Mouse (Mus musculus): ENCODE results near the gene Gm4881. TPM values are rescaled to one million over a fixed set of nuclear protein-coding genes. Genes with fewer than 3 reads are reported as not detected.
A peak's percentile ranks its signal among the peaks of the same experiment; 100 is the strongest.

Gm4881 gene
- not detected for total RNA-seq (2021)
- long read RNA-seq, experiment 1 = 0 reads
- long read RNA-seq, experiment 2 = 0 reads

DNA sequence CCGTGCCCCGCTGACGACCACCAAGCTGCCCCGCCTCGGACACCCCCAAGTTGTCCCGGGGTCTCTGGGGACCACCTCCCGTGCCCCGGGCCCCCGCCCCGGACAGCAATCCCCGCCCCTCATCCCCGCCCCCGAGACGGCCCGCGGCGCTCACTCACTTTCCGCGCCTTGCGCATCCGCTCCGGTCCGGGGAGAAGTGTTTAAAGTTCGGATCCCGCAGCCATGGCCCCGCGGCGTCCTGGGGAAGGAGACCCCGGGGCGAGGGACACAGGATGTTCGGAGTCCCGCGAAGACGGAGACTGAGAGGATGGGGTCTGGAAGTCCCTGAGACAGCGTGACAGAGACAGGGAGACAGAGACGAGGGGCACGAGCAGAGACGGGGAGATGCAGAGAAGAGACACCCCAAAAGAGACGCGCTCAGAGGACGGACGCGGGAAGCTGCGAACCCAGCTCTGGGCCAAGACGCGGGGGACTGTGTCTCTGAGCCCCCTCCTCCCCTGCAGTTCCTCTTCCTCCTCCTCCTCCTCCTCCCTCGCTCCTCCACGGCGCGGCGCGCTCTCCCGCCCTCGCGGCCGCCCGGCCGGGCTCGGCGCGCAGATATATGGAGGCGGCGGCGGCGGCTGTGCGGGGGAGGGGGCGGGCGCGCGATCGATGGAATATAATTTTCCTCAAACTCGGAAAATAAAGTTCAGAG is at the start of gene Gm4881:
Gene Gm4881, minus strand, starts transcription at position 238 of the 694 bp plus-strand sequence.
- DNase-seq = no peak

DNA sequence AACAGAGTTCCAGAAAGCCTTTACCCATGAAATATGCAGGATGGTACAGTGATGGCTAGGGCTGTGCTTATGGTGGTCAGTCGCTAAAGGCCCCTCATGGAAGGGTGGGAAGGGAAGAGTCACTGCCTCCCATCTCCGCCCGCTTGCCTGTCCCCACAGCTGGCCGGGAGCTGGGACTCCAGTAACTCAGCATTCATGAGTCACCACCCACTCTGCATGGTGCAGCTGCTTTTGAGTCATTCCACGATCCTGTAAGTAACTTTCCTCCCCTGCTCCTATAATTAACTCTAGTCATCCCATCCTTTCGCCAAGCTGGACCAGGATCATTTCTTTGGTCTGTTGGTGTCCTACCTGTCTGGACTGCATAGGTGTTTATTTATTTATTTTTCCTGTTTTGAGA is 48.8 kb upstream of the Gm4881 start:
- DNase-seq = no peak

DNA sequence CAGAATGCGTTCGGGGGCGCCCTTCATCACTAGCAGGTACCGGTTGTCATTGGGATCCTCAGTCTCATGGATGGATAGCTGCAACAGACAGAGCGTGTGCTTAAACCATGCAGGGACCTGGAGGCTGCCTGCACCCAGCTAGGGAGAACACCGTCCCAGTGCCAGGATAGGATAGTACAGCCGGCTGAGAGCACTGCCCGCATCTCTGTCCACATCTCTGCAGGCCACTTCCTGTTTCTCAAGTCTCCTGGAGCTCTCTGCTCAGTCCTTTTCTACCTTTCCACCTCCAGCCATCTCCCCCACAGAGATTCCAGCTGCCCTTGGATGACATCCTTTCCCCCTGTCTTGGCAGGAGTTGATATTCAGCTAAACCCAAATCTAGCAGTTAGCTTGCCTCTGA is 46.2 kb upstream of the Gm4881 start:
- no peak for DNase-seq

DNA sequence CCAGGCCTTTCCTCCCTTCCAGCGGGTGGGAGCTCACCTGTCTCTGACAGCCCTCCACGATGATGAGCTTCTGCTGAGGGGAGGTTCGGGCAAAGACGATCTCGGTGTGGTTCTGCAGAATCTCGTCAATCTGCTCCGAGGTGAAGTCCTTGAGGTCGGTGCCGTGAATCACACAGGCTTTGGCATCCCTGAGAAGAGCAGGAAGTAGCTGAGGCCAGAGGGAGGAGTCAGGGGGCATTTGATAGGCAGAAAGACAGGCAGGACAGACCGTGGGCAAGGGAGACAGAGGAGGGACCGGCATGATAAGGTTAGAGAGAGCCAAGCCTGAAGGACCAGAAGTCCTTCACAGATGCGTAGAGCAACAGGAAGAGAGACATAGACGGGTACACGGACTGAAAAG is 43.6 kb upstream of the Gm4881 start:
- peak; percentile 63 for DNase-seq

DNA sequence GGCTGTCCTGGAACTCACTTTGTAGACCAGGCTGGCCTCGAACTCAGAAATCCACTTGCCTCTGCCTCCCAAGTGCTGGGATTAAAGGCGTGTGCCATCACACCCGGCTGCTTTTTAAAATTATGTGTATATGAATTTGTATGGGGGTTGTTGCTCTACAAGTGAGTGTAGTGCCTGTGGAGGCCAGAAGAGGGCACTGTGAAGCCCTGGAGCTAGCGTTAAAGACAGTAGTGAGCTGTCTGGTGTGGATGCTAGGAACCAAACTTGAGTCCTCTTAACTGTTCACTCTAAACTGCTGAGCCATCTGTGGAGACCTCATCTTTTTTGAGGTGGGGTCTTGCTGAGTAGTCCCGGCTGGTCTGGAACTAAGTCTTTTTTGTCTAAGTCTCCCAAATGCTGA is 41.5 kb upstream of the Gm4881 start:
- no peak for DNase-seq

DNA sequence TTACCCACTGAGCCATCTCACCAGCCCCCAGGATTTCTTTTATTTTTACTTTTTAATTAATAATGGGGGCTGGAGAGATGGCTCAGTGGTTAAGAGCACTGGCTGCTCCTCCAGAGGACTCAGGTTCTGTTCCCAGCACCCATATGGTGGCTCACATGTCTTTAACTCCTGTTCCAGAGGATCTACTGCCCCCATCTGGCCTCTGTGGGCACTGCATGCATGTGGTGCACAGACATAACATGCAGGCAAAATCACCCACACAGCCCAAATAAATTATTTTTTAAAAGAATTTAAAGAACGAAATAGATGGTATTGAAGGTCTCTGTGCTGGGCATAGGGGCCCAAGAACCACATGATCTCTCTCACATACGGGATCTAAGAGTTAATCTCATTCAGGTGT is 40.0 kb upstream of the Gm4881 start:
- DNase-seq = no peak

DNA sequence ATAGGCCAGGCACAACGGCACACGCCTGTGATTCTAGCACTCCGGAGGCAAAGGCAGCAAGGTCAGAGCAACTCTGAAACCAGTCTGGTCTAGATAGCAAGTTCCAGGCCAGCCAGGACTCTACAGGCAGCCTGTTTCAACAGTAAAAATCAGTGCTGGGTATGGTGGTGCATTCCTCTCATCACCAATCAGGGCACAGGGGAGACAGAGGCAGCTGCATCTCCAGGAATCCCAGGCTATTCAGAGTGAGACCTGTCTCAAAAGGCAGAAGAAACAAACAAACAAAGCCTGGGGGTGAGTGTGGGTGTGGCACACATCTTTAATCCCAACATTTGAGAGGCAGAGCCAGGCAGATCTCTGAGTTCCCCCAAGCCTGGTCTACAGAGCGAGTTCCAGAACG is 39.1 kb upstream of the Gm4881 start:
- DNase-seq = no peak

DNA sequence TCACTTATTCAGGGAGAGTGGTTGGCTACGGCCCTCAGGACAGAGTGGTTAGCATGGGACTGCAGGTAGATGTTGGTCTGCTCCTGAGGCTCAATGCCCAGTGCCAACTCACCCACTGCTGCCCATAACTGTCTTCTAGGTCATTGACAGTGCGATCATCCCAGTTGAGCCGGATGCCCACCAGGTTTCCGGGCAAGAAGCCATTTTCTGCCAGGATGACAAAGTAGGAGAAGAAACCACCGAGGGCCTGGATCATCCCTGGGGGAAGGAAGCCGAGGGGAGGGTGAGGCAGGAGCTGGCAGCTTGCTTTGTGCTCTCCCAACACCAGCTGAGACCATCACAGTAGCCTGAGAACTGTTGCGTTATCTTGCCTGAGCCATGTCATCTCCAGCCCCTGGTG is 36.1 kb upstream of the Gm4881 start:
- no peak for DNase-seq

DNA sequence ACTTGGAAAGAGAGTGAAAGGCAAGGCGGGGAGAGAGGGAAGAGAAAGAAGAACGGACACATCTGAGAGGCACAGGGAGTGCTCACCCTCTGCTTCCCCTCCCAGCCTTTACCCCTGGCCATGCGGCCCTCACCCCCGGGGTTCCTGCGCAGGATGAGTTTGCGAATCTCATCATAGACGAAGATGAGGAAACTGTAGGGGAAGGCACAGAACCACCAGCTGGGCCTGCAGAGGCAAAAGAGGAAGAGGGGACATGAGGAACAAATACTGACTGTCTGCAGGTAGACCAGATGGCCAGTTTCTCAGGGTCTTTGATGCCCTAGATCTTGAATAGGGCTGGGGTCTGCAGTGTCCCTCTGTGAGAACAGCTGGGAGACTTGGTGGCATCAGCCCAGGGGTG is 34.5 kb upstream of the Gm4881 start:
- no peak for DNase-seq

DNA sequence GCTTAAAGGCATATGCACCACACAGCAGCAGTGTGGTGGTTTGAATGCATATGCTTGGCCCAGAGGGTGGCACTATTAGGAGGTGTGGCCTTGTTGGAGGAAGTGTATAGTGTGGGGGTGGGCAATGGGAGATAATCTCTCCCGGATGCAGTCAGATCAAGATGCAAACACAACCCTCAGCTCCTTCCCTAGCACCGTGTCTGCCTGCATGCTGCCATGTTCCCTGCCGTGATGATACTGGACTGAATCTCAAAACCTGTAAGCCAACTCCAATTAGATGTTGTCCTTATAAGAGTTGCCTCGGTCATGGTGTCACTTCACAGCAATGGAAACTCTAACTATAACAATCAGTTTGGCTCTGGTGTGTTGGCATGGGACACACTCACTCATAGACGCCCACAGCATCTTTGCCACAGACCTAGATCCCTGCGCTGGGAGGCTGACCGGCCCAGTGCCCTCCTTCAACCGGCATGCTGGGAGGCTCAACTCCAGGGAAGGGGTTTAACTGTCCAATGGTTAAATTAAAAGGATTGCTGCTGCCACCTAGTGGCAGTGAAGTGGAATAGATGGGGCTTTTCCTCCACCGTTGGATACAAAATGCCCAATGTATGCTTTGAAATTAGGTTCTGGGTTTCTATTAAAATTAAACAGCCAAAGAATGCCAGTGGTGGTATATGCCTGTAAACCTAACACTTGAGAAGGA is 30.8 kb upstream of the Gm4881 start:
- DNase-seq = peak; percentile 42

DNA sequence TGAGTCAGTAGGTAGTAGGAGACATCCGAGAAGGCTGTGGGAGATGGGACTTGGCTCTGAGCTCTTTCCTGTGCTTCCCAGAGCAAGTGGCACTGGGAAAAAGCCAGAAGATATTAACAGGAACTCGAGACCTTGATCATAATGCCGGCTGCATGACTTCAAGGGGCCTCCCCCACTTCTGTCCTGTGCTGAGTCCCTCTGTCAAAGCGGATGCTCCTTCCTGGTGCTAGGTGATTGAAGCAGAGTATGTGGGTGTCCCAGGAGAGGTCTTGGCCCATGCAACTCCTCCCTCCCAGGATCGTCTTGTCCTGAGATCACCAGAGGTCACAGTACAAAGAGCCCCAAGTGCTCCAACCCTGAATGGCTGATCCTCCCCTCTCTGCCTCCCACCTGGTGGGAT is 29.6 kb upstream of the Gm4881 start:
- DNase-seq = no peak

DNA sequence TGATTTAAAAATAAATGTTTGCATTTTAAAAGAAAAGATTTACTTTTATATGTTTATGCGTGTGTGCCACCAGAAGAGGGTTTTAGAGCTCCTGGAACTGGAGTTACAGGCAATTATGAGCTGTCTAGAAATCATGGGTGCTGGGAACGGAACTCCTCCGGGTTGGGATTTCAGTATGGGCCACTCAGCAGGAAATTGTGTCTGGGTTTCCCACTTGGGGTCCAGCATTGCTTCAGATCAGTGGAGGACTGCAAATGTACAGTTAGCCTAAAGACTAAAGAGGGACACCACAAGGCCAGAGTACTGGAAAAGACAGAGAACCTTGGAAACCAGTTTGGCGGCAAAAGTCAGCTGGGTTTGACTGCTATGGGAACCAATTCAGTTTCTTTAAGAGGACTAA is 28.9 kb upstream of the Gm4881 start:
- DNase-seq = no peak

DNA sequence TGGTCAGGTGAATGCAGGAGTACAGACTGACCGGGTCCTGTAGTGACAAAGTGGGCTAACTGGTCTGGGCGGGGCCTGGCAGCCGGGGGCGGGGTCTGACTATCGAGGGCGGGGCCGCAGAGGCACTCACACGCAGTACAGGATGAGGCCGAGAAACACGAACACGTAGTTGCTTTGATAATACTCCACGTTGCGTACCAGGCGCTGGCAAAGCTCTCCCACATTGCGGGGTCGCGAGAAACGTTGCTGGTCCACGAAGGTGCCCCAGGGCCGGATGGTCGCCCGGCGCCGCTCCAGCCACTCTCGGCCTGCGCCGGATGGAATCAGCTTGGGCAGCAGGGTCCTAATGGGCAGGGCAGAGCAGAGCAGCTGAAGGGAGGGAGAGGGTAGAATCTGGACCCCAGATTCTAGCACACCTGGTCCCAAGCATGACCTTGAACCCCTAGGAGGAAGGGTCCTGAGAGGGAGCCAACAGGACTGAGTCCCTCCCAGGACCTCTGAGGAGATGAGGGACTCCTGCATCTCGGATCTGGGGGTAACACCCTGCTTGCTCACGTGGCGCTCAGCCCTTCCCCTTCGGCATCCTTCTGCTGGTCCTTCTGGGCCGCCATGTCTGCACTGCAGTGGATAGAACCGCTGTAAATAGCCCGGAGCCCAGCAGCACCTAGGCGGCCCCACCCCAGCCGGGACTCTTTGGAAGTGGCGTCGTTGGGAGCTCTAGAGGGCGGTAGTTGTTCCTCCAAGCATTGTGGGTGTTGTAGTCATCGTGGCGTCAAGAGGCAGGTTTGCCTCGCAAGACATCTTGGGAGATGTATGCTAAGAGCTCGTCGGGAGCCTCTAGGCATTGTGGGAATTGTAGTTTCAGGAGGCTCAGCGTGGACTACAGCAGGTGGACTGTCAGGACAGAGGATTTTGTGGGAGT is 27.9 kb upstream of the Gm4881 start, which contains the start of gene Rabac1:
Gene Rabac1, minus strand, starts transcription at position 783 of the 922 bp plus-strand sequence.
- peak; percentile 93 for DNase-seq

DNA sequence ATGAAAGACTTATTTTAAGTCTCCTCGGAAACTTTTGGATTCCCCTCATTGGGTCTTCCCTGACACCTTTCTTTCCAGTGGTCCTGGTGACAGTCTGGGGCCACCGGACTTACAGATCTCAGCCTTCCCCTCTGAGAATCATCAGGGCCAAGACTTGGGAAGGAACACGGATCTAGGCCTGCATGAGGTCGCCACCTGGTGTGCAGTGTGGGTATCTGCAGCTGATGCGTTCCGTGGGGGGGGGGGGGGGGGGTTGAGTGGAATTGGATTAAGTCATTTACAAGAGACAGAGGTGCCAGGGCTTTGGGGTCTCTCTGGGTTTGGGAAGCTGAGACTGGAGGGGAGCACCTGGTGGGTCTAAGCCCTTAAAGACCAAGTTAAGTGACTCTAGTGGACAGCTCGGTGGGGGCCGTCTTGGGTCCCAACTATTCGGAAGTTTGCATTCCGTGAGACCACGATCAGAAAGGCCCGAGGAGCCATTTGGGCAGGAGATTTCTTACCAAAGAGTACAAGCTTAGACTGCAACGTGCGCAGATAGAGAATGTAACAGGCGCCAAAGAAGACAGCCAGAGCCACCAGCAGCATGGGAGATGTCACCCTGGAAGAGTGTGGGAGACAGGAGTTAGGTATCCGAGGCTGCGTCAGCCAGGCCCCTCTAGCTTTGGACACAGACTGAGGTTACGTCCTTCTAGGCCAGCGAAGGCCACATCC is 27.1 kb upstream of the Gm4881 start:
- DNase-seq = peak; percentile 52

DNA sequence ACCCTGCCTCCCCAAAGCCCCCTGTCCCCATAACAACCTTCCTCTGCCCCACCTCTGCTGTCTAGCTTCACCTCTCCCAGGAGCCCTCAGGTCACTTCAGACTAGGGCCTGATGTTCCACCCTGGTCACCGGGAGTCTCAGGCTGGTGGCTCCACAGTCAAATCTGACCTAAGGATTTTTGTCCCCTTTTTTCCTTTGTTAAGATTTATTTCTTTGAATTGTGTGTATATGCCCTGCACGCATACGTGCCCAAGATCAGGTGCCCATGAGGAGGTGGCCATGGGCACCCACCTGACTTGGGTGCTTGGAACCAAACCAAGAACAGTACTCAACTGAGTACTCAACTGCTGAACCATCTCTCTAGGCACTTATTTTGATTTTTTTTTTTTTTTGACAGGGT is 26.0 kb upstream of the Gm4881 start:
- DNase-seq = no peak

DNA sequence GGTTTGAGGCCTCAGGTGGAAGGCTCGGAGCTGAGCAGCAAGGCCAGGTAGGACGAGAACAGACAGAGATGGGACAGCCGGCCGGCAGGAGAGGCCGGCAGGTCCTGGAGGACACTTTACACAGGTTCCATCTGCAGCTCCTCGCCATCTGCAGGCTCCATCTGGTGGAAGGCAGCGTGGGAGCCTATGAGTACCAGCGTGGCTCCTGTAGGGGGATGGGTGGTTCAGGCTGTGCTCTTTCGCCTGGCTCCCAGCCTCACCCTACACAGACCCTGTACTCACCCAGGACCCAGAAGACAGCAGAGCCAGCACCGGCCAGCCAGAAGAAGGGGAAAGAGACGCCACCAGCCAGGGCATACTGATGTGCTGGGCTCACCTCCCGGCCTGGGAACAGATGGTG is 25.5 kb upstream of the Gm4881 start:
- no peak for DNase-seq

DNA sequence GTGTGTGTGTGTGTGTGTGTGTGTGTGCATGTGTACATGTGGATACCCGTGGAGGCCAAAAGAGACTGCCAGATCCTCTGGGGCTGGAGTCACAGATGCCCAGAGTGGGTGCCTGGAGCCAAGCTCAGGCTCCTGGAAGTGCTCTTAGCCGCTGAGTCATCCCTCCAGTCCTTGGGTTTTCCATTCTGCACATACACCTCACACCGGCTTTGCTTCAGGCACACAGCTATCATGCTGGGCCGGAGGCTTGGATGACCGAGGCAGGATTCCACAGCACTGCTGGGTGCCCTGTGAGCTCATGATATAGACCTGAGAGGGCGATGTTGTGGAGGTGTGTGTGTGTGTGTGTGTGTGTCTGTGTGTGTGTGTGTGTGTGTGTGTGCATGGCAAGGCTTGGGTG is 24.2 kb upstream of the Gm4881 start:
- DNase-seq = no peak

DNA sequence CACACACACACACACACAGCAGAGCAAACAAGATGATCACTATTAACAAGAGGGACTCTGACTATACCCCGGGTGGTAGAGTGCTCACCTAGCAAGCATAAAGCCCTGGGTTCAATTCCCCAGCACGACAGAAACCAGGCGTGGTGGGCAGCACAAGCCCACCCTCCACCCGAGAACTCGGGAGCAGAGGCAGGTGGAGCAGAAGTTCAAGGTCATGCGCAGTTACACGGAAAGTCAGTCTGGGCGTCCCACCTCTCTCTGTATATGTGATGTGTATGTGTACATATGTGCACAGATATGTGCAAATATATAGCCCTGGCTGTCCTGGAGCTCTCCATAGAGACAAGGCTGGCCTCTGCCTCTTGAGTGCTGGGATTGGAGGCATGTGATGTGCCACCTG is 23.7 kb upstream of the Gm4881 start:
- DNase-seq = no peak

DNA sequence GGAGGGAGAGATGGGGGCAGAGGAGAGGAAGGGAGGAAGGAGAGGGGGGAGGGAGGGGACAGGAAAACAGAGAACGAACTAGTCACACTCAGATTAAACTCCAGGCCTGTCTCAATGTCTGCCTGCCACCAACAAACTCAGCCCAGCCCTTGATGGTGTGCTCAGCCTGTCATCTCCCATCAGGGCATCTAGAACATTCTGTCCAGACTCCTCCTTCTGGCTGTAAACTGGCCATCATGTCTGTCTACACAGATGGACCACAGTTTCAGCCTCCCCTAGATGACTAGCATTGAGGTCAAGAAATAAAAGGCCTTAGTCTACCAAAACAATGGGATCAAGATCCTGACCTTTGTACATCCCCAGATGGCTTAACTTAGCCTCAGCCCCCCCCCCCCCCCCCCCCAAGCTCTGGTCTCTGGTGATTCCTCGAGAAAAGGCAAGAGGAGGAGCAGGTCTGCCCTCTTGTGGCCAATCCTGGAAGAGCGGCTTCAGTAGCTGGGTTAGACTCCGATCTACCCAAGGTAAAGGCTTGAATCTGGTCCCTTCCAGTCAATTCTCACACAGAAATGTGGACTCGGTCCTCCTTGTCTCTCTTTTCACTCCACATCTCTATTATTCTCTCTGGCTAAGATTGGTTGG is 20.7 kb upstream of the Gm4881 start:
- peak; percentile 88 for DNase-seq

DNA sequence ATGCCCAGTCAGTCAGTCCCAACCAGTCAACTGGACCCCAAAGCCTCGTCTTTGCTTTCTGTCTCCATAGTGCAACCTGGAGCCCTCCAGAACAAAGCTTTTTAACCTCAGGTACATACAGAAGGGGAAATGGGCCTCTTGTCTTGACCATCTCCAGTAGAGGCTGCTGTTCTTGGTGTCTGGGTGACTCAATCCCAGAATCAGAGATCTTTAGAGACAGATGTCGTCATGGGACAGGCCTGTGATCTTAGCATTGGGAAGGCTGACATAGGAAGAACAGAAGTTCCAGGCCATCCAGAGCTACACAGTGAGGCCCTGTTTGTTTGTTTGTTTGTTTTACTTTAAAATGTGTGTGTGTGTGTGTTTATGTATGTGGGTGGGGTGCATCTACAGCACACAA is 20.0 kb upstream of the Gm4881 start:
- DNase-seq = no peak

DNA sequence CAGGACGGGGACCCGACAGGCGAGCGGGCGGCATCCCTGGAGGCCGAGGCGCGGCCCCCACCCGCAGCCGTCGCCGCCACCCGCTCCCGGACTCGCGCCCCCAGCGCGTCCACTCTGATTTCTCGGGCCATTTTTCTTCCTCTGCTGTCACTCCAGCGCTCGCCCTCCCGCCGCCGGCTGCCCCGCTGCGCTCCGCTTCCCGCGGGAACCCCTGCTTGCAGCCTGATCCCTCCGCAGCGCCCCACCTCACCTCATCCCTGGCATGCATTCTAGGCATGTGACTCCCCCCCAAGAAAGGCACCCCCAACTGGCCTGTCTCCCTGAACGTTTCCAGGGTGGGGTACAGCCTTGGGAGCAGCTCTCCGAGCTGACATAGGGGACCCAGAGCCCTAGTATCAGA is 10.9 kb upstream of the Gm4881 start:
- DNase-seq = no peak

DNA sequence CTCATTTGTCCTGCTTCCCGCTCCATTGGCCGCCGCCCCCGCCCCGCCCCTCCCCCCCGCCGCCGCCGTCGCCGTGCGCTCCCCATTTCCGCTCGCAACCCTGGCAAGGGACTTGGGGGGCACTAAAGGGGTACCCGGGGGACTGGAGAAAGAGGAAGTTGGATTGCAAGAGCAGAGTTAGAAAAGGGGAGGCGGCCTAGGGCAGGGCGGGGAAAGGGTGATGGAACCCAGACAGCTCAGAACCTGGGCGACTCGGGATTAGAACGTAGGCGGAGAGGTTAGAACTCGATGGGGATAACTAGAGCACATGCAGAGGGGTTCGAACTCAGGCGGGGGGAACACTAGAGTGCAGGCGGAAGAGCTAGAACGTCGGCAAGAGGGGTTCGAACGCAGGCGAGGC is 10.2 kb upstream of the Gm4881 start:
- DNase-seq = no peak
